ENCODE assay signal across 29 mouse cellular contexts in genomic region chr2:157550292-157550691, GRCm38 (mm10). TPM values are rescaled to one million over a fixed set of nuclear protein-coding genes. Genes with fewer than 3 reads are reported as not detected.
"Had no signal": no experiment of that assay in that cellular context is flagged by ENCODE, and none has a peak within 500 bp of the region (broad histone marks: within the 10 kb centered on the region; RNA-seq: fewer than 3 reads in every experiment).

No protein-coding gene starts in this region.

- H3K27me3 ChIP-seq: embryonic facial prominence, embryonic 12.5 days; embryonic facial prominence, embryonic 13.5 days; embryonic facial prominence, embryonic 15.5 days; forebrain, embryonic 13.5 days; forebrain, embryonic 15.5 days had no signal

- H3K9ac ChIP-seq: embryonic facial prominence, embryonic 12.5 days; embryonic facial prominence, embryonic 13.5 days; embryonic facial prominence, embryonic 15.5 days; forebrain, embryonic 12.5 days; forebrain, embryonic 13.5 days; forebrain, embryonic 15.5 days; forebrain, postnatal 0 days had no signal

- H3K9me3 ChIP-seq: embryonic facial prominence, embryonic 10.5 days; embryonic facial prominence, embryonic 12.5 days; embryonic facial prominence, embryonic 13.5 days; embryonic facial prominence, embryonic 15.5 days; forebrain, embryonic 10.5 days; forebrain, embryonic 12.5 days; forebrain, embryonic 13.5 days; forebrain, embryonic 15.5 days had no signal

- H3K27ac ChIP-seq: embryonic facial prominence, embryonic 10.5 days; embryonic facial prominence, embryonic 12.5 days; embryonic facial prominence, embryonic 13.5 days; embryonic facial prominence, embryonic 15.5 days; forebrain, embryonic 10.5 days; forebrain, embryonic 12.5 days; forebrain, embryonic 13.5 days; forebrain, embryonic 15.5 days; heart, adult 2 months had no signal

- DNase-seq: cerebellum, adult 18-20 months; cerebellum, adult 2 months; cerebellum, adult 8-10 months; cerebellum, adult 9-10 months; cerebellum, adult 9-11 months; cerebellum, postnatal 10 days; cerebellum, postnatal 14 days; cerebellum, postnatal 25 days; cerebellum, postnatal 36 days; embryo, embryonic 11 days; forebrain, postnatal 0 days; gastrocnemius, postnatal 10 days; gastrocnemius, postnatal 14 days; gastrocnemius, postnatal 36 days; heart, adult 11 months; heart, adult 18-20 months; heart, adult 2 months had no signal

- H3K4me2 ChIP-seq: embryonic facial prominence, embryonic 12.5 days; embryonic facial prominence, embryonic 13.5 days; embryonic facial prominence, embryonic 15.5 days; forebrain, embryonic 12.5 days; forebrain, embryonic 13.5 days; forebrain, embryonic 15.5 days had no signal

- ATAC-seq: forebrain, embryonic 13.5 days; forebrain, embryonic 14.5 days; forebrain, embryonic 15.5 days; forebrain, embryonic 16.5 days; forebrain, postnatal 0 days had no signal

- H3K4me3 ChIP-seq: embryonic facial prominence, embryonic 10.5 days; embryonic facial prominence, embryonic 12.5 days; embryonic facial prominence, embryonic 13.5 days; embryonic facial prominence, embryonic 15.5 days; erythroblast, embryonic 14.5 days; forebrain, embryonic 10.5 days; forebrain, embryonic 12.5 days; forebrain, embryonic 13.5 days; forebrain, embryonic 15.5 days; heart, adult 2 months had no signal

RNA-seq across cellular contexts. Expression of gene Nnat, which starts 9.6 kb away (rescaled TPM):
- total RNA-seq: granulocyte monocyte progenitor cell, adult 5-6 weeks had no signal
